Mouse (Mus musculus) lung, postnatal 0 days (tissue): Measurements from ENCODE around the gene Itga2b. TPM values are rescaled to one million over a fixed set of nuclear protein-coding genes. Genes with fewer than 3 reads are reported as not detected.
A peak's percentile ranks its signal among the peaks of the same experiment; 100 is the strongest.

ENCODE experiments used
- ATAC-seq: fragments of 200-750 bp; cut with Nextera tagmentation; 2 replicates; pipeline ENCODE4 v1.8.0; 2017; ENCODE audit warnings: moderate library complexity
- DNase-seq: peaks from one replicate; pipeline ENCODE4 v3.0.0-alpha.2; 2016; ENCODE audit warnings: low spot score
- H3K27ac ChIP-seq: fragments of 300-500 bp; sonication (generic); 2 replicates; pipeline ENCODE4 v1.5.1; 2014; ENCODE audit warnings: antibody characterized with exemption, mild to moderate bottlenecking, low read length, mixed read lengths
- H3K27me3 ChIP-seq: fragments of 300-500 bp; sonication (generic); replicated peaks from 2 replicates; pipeline ENCODE4 v1.6.1; 2014; ENCODE audit warnings: low read length, mixed read lengths; ENCODE audit not compliant: insufficient read depth
- H3K36me3 ChIP-seq: fragments of 300-500 bp; sonication (generic); 2 replicates; pipeline ENCODE4 v1.6.1; 2014; ENCODE audit warnings: low read length, mixed read lengths; ENCODE audit not compliant: insufficient read depth
- H3K4me1 ChIP-seq: fragments of 300-500 bp; sonication (generic); 2 replicates; pipeline ENCODE4 v1.6.1; 2014; ENCODE audit warnings: antibody characterized with exemption, low read depth, low read length, mixed read lengths; ENCODE audit not compliant: insufficient read depth
- H3K4me2 ChIP-seq: fragments of 300-500 bp; sonication (generic); replicated peaks from 2 replicates; pipeline ENCODE4 v1.6.1; 2014; ENCODE audit warnings: low read depth, mild to moderate bottlenecking, low read length, moderate library complexity, mixed read lengths
- H3K4me3 ChIP-seq: fragments of 300-500 bp; sonication (generic); 2 replicates; pipeline ENCODE4 v1.5.1; 2014; ENCODE audit warnings: low read depth, low read length
- H3K9ac ChIP-seq: fragments of 300-500 bp; sonication (generic); replicated peaks from 2 replicates; pipeline ENCODE4 v1.6.1; 2014; ENCODE audit warnings: low read depth, mild to moderate bottlenecking
- H3K9me3 ChIP-seq: fragments of 300-500 bp; sonication (generic); 2 replicates; pipeline ENCODE4 v1.6.1; 2016; ENCODE audit warnings: low read length, mixed read lengths
- CTCF ChIP-seq: IDR thresholded peaks from 2 replicates; pipeline ENCODE4 v1.5.1; 2016; ENCODE audit warnings: antibody characterized with exemption, mild to moderate bottlenecking
- EP300 ChIP-seq: IDR thresholded peaks from 2 replicates; pipeline ENCODE4 v1.6.1; 2016; ENCODE audit warnings: antibody characterized with exemption, mild to moderate bottlenecking, control low read depth
- WGBS: fragments of 180-500 bp; shearing (Covaris S2); extraction: QIAGEN DNeasy Blood & Tissue Kit; methylation state at CpG from one replicate; pipeline ENCODE4 v1.1.7; 2014; 5-methylcytosine and 5-hydroxymethylcytosine counted together
- polyA plus RNA-seq: library from polyadenylated mRNA; unstranded; fragments of >200 nt; fragmentation: Nextera tagmentation; extraction: Ambion mirVana; gene quantifications from 2 replicates; pipeline ENCODE4 v1.2.1, GENCODE M21; 2015

Gene Itga2b
- polyA plus RNA-seq, 1 experiment from 2014 or later, result 13.0 TPM

DNA sequence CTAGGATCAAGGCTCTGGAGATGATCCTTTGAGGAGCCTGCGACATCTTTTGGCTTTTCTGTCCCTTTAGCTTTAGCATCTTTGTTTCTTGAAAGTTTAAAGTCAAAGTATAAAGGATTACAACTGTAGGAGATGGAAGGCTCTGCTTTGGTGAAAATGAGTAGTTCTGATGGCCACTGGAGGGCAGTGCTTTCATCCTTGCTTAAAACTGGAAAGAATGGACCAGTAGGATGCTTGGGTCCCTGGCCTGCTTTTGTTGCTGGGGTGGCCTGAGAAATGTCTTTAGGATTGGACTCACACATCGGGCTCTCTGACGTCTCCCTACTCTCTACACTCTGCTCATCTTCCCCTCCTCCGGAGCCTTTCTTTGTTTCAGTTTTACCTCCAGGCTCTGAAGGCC lies 11.0 kb upstream of the Itga2b start:
- TF ChIP-seq EP300 (no peak), CTCF (peak; percentile 53)
- no peaks in the 10 kb centered on the region for H3K4me1 ChIP-seq
- no peak for ATAC-seq
- H3K27me3 ChIP-seq, result no peaks in the 10 kb centered on the region
- no peaks in the 10 kb centered on the region for H3K9me3 ChIP-seq
- H3K36me3 ChIP-seq, result peaks cover 41% of the 10 kb centered on the region
- H3K4me2 ChIP-seq, result no peak overlapping the region
- DNase-seq, result no peak
- 93% methylated on average over 4 of the region's 4 CpGs for WGBS
- H3K9ac ChIP-seq, result no peak overlapping the region
- no peak overlapping the region for H3K4me3 ChIP-seq
- no peak overlapping the region for H3K27ac ChIP-seq

DNA sequence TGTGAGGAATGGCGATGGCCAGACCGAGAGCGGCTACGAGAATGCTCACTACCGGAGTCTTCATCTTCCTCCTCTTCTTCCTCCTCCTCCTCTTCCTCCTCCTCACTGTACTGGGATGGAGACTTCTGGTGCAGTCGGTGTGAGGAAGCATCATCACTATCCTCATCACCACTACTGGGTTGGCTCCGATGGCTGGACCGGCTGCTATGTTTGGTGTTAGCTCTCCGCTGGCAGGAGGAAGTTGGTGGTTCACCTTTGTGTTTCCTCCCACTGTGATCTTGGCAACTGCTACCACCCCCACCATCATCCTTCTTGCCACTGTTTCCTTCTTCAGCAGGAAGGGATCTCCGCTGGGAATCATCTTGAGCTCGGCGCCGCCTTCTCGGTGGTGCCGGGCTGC lies 10.2 kb upstream of the Itga2b start:
- Histone ChIP-seq H3K4me2 (no peak overlapping the region), H3K36me3 (peaks cover 37% of the 10 kb centered on the region), H3K4me1 (no peaks in the 10 kb centered on the region), H3K27me3 (no peaks in the 10 kb centered on the region), H3K27ac (no peak overlapping the region), H3K9ac (no peak overlapping the region), H3K9me3 (no peaks in the 10 kb centered on the region), H3K4me3 (no peak overlapping the region)
- 96% methylated on average over 15 of the region's 15 CpGs for WGBS
- TF ChIP-seq CTCF (no peak), EP300 (no peak)
- DNase-seq (no peak), ATAC-seq (no peak)

DNA sequence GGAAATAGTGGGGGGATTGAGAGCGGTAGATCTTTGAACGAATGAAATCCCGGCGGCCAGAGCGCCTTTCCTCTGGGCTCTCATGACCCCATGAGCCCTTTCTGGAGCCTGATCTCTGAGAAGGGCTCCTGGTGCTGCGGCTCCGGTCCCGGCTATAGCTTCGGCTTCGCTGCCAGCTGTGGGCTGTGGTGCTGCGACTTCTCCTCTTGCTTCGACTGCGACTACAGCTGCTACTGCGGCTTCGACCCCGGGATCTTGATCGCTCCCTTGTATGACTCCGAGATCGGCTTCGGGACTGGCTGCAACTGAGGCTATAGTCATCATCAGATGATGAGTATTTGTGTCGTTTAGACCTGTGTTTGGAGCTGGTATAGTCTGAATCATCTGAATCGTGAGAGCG lies 9.7 kb upstream of the Itga2b start:
- 95% methylated on average over 23 of the region's 23 CpGs for WGBS
- Histone ChIP-seq H3K27me3 (no peaks in the 10 kb centered on the region), H3K9me3 (no peaks in the 10 kb centered on the region), H3K4me3 (no peak overlapping the region), H3K36me3 (peaks cover 37% of the 10 kb centered on the region), H3K4me1 (no peaks in the 10 kb centered on the region), H3K27ac (no peak overlapping the region), H3K4me2 (no peak overlapping the region), H3K9ac (no peak overlapping the region)
- TF ChIP-seq CTCF (no peak), EP300 (no peak)
- DNase-seq (no peak), ATAC-seq (no peak)

DNA sequence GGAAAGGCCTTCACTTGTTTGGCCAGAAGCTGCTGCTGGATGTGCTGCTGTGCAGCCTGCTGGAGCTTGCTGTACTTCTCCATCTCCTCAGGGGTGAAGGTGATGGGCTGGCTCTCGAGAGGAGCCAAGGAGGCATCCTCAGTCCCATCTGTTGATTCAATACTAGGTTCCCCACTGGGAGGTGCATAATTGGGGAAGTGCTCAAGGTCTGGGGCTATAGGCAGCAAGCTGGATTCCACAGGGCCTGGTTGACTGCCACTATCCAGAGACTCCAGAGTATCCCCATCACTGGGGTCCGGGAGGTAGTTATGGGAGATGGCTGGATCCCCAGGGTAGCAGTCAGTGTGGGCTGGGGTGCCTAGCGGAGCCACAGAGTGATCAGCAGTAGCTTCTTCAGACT lies 8.7 kb upstream of the Itga2b start:
- H3K4me3 ChIP-seq, result no peak overlapping the region
- ATAC-seq, result no peak
- no peak overlapping the region for H3K9ac ChIP-seq
- H3K9me3 ChIP-seq, result no peaks in the 10 kb centered on the region
- H3K27ac ChIP-seq, result no peak overlapping the region
- WGBS, result 93% methylated on average over 3 of the region's 3 CpGs
- no peak overlapping the region for H3K4me2 ChIP-seq
- no peak for DNase-seq
- H3K27me3 ChIP-seq, result no peaks in the 10 kb centered on the region
- no peak for TF ChIP-seq EP300
- TF ChIP-seq CTCF, result no peak
- H3K4me1 ChIP-seq, result no peaks in the 10 kb centered on the region
- peaks cover 37% of the 10 kb centered on the region for H3K36me3 ChIP-seq

DNA sequence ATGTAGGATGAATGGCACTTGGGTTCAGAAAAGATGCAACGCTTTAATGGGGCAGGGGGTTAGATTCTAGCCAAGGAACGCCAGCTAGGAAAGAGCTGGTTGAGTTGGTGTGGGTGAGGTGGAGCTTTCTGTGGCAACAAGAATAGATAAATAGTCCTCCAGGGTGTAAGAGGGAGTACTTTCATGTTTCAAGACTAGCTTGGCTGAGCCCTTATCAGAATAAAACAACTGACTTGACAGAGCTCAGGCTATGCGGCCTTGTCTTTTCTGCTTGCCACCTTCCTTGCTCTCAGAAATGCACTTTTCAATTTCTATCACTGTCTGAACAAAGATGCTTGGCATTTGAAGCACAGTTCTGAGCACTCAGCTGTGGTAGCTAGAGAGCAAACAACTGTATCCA lies 5.1 kb upstream of the Itga2b start:
- Histone ChIP-seq H3K9me3 (no peaks in the 10 kb centered on the region), H3K4me1 (no peaks in the 10 kb centered on the region), H3K4me3 (no peak overlapping the region), H3K27ac (no peak overlapping the region), H3K9ac (no peak overlapping the region), H3K36me3 (peaks cover 18% of the 10 kb centered on the region; the same call in 1 of the 2 replicates), H3K4me2 (no peak overlapping the region), H3K27me3 (no peaks in the 10 kb centered on the region)
- TF ChIP-seq CTCF (no peak), EP300 (no peak)
- ATAC-seq, result no peak
- WGBS, result 92% methylated on average over 3 of the region's 3 CpGs
- no peak for DNase-seq

DNA sequence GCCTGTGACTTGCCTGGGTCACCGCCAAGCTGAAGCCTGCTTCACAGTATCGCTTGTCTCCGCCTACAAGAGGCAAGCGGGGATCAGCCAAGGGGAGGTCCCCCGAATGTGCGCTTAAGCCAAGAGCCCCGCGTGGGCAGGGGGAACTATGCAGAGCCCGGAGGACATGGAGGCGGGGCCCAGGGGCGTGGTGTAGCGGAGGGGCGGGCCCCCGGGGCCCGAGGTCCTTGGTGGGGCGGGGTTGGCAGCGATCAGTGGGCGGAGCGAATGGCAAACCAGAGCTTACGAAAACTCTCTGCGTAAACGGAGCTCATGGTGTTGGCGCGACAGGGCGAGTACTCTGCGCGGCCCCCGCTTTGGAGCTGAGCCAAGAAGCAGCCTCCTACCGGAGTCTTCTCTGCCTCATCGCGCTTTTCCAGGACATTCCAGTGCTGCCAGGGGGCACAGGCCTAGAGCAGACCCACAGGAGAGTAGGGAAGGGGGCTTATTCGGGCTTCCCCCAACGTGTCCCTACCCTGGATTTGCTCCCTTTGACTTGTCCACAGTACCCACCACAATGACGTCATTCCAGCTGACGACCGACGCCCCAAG lies 2.8 kb downstream of the Itga2b start:
- peak; percentile 97 for ATAC-seq

More for the DNA sequence above, 2.8 kb downstream of the Itga2b start:
- WGBS, result under 1% methylated on average over 37 of the region's 37 CpGs
- TF ChIP-seq CTCF (peak; percentile 32), EP300 (0 out of 2 replicates have a peak, but pooled peaks have one; percentile 19)
- Histone ChIP-seq H3K4me1 (peaks cover 8% of the 10 kb centered on the region; the same call in 1 of the 2 replicates), H3K9ac (no peak overlapping the region), H3K9me3 (no peaks in the 10 kb centered on the region), H3K27ac (peak overlapping the region; percentile 72), H3K36me3 (no peaks in the 10 kb centered on the region), H3K4me3 (peak overlapping the region; percentile 35), H3K4me2 (peak overlapping the region; percentile 90), H3K27me3 (no peaks in the 10 kb centered on the region)
- DNase-seq, result peak; percentile 99
